Mouse (Mus musculus): ENCODE results near the gene Hspa1b.
"Not testable (repeated sequence)": the region's sequence is repeated elsewhere in the genome, so short reads cannot be mapped to it uniquely, and the experiment has no call there.

Hspa1b gene

DNA sequence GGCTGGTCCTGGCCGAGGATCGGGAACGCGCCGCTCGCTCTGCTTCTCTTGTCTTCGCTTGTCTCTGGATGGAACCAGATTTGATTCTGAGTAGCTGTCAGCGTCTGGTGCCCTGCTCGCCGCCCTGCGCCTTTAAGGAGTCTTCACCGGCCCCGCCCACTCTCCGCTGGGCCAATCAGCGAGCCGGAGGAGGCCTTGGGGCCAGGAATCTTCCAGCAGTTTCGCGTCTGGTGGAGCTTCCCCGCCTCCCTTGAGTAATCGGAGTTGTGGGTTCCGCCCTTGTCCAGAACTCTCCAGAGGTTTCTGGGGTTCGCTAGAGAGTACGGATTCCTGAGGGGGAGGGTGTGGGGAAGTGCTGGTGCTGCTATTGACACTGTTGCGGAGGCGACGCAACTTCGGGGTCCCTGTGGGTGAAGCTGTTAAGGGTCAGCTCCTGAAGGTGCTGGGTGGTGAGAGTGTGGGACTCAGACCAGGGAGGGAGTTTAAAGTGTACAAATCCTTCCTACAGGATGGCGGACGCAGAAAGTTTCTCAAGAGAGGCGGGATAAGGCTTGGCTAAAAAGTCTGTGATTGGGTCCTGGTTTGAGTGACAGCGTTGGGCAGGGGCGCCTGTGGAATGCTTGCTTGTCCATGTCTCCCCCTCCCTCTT, at the start of gene Hspa1b:
Hspa1b (minus strand) TSS at position 109 of the 649 bp plus-strand sequence.
- not testable (repeated sequence) for DNase-seq (ENCODE audit: low read depth, low spot score)

DNA sequence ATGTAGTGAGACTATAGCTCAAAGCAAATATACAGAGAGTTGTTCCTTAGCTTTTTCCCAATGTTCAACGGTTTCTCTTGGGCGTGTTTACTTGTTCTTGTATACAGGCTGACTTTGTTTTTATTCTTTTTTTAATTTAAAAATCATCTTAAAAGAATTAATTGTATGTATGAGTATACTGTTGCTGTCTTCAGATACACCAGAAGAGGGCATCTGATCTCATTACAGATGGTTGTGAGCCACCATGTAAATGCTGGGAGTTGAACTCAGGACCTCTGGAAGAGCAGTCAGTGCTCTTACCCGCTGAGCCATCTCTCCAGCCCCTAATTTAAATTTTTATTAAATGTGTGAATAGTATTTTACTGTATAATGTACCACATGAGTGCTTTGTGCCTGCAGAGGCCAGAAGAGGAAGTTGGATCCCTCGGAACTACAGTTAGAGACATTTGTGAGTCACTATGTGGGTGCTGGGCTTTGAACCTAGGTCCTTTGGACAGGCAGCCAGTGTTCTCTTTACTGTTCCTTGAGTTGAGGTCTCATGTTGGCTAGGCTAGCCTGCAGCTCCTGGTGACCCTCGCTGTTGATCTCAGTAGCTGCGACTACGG, 48.5 kb upstream of the Hspa1b start:
- DNase-seq (ENCODE audit: low read depth, low spot score): no peak

DNA sequence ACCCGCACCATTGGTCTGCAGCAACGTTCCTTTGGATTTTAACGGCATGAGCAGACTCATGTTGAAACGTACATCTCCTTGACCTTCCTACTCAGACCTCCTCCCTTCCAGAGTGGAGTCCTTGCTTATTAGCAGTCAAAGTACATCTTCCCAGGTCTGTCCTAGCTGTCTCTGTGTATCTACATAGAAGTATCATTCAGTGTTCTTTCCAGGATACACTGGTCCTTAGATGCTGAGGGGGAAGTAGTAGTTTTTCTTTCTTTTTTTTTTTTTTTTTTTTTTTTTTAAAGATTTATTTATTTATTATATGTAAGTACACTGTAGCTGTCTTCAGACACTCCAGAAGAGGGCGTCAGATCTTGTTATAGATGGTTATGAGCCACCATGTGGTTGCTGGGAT, 46.9 kb upstream of the Hspa1b start:
- not testable (repeated sequence) for DNase-seq (ENCODE audit: low read depth, low spot score)

DNA sequence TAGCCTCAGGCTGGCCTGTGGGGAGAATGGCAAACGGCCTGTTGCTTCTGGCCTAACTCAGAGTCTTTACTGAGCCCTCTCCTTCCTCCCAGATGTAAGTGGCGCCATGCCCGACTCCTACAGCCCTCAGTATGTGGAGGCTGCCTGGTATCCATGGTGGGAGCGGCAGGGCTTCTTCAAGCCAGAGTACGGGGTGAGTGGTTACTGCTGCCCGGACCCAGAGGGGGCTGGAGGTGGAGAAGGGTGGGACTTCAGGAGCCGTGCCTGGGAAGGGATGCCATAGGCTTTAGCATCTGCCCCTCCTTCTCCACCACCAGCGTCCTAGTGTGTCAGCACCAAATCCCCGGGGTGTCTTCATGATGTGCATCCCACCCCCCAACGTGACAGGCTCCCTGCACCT, 46.1 kb upstream of the Hspa1b start:
- no peak for DNase-seq (ENCODE audit: low read depth, low spot score)

DNA sequence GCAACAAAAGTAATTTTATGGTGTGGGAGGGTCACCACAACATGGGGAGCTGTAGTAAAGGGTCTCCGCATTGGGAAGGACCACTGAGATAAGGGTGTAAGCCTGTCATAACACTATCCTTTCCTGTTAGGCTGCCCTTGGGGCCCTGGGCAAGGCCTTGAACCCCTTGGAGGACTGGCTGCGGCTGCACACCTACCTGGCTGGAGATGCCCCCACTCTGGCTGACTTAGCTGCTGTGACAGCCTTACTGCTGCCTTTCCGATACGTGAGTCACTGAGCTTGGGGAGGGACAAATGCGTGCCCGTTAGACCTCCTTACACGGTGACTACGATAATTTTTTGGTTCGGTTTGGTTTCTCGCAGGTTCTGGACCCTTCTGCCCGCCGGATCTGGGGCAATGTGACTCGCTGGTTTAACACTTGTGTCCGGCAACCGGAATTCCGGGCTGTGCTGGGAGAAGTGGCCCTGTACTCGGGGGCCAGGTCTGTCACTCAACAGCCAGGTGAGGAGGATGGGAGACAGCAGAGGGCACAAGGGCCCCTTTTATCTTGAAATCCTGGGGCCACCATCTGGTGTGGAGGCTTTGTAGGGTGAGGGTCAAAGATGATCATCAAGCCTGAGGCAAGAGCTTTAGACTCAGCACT, 45.2 kb upstream of the Hspa1b start:
- no peak for DNase-seq (ENCODE audit: low read depth, low spot score)

DNA sequence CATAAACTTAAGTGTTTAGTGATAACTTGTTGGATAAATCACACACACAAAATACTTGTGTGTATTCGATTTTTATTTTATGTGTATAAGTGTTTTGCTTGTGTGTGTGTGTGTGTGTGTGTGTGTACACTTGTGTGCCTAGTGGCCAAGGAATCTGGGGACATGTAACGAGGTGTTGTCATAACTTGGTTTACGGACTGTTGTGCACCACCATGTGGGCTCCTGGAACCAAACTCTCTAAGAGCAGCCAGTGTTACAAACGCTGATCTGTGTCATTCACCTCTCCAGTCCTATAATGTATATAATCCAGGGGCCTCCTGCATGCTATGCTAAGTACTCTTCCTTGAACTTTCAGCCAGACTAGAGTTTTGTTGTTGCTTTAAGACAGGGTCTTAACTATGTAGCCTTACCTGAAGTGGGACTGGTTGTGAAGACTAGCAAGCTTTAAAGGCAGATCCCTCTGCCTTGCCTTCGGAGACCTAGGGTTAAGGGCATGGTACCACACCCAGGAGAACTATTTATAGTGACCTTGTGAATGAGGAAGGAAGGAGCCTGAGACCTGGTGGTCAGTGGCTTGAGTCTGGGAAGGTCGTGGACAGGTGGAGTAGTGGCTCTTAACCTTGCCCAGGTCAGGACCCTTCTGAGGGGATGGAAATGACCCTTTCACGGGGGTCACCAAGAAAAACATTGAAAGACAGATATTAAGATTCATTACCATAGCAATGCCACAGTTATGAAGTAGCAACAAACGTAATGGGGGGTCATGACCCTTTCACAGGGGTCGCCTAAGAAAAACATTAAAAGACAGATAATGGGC, 44.2 kb upstream of the Hspa1b start:
- no peak for DNase-seq (ENCODE audit: low read depth, low spot score)

DNA sequence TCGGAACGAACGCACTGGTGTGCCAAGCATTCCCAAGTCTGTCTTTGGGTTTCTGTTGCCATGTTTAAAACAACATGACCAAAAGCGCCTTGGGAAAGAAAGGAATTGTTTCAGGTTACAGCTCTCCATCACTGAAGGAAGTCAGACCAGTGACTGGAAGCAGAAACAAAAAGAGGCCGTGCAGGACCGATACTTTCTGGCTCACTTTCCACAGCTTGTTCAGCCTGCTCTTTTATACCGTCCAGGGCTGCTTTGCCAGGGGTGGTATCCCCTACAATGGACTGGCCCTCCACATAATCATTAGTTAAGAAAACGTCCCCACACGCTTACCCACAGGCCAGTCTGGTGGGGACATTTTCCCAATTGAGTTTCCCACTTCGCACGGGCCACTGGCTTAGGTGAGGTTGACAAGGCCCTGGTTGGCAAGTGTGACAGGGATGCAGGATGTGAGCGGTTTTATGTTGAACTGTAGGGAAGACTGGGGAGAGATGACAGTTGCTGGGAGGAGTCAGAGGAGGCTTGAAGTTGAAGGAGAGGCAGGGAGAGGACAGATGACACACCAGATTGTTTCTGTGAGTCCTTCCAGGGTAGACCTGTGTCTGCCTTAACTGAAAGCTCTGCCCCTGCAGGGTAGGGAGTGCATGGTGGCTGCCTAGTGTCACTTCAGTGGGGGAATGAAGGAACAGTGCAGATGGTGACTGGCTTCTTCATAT, 43.3 kb upstream of the Hspa1b start:
- DNase-seq (ENCODE audit: low read depth, low spot score): no peak

DNA sequence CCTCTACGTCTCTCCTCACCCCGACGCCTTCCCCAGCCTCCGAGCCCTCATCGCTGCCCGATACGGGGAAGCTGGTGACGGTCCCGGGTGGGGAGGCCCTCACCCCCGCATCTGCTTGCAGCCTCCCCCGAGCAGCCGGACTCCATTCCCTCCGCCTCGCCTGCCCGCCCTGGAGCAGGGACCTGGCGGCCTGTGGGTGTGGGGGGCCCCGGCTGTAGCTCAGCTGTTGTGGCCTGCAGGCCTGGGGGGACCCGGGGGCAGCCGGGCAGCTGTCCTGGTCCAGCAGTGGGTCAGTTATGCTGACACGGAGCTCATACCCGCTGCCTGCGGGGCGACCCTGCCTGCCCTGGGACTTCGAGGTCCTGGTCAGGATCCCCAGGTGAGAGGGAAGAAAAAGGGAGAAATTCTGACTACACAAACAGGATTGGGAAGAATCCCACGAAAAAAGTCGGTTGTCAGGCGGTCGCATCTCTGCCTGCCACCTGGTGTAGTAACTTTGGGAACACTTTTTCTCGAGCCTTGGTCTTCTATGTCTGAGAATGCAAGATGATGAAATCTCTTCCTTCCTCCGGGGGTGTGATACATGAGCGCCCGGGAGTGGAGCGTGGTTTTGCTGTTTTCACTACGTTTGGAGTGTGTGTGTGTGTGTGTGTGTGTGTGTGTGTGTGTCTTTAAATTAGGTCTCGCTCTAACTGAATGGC, 42.6 kb upstream of the Hspa1b start:
- no peak for DNase-seq (ENCODE audit: low read depth, low spot score)

DNA sequence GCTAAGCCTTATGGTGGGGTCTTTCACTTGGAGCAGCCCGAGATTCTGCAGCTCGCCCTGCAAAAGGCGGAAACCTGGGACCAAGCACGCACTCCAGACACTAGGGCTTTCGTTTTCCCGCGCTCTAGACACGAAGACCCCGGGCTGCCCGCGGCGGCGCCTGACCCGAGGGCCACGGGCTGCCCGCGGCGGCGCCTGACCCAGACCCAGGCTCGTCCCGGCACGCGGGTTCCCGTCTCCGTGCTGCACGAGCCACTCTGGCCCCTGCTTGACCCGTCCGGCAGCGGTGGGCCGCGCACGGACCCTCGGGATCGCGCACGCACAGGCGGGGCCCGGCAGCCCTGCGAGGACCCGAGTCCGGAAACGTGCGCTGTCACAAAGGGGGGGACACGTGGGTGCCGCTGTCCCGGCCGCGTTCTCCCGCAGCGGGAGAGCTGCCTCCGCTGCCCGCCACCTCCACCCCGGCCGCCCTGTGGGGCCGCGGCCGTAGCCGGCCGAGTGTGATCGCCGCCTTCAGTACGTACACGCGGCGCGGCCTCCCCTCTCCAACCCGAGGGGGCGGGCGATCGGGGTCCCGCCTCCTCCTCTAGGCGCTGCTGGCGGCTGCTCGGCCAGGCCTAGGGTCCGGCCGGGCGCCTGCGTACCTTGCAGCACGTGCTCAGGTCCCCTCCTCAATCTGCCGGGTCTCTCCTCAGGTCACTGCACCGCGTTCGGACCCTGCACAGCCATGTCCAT, 41.8 kb upstream of the Hspa1b start, which contains the start of gene Vars:
Vars (plus strand) TSS at position 271 of the 735 bp plus-strand sequence.
- no peak for DNase-seq (ENCODE audit: low read depth, low spot score)

DNA sequence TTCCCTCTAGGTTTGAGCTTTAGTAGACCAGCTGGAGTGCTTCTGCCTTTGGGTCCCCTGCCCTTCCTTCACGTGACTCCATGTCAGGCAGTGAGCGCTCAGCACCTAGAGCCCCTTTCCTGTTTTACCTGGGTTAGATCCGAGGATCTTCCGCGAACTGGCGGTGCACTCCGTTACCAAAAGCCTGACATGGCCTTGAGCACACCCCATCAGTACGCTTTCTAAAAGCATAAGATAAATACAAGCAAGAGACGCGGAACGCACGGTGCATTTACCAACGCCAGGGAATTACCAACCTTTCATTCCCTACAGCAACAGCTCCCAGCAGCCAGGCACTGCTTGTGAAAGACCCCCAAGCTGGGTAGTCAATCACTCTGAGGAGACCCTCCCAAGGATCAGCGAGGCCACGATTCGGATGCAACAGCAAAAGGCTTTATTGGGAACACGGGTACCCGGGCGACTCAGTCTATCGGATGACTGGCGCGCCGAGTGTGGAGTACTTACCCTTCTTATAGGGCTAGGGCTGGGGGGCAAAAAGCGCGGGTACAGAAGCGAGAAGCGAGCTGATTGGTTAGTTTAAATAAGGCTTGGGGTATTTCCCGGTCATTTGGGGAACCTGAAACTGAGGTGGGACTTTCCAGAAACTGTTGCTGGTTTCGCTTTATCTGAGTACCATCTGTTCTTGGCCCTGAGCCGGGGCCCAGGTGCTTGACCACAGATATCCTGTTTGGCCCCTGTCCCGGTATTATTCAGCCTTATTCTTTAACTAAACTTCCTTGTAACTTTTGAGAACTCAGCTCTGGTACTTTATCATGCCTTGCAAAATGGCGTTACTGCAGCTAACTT, 41.1 kb upstream of the Hspa1b start:
- DNase-seq (ENCODE audit: low read depth, low spot score): not testable (repeated sequence)

DNA sequence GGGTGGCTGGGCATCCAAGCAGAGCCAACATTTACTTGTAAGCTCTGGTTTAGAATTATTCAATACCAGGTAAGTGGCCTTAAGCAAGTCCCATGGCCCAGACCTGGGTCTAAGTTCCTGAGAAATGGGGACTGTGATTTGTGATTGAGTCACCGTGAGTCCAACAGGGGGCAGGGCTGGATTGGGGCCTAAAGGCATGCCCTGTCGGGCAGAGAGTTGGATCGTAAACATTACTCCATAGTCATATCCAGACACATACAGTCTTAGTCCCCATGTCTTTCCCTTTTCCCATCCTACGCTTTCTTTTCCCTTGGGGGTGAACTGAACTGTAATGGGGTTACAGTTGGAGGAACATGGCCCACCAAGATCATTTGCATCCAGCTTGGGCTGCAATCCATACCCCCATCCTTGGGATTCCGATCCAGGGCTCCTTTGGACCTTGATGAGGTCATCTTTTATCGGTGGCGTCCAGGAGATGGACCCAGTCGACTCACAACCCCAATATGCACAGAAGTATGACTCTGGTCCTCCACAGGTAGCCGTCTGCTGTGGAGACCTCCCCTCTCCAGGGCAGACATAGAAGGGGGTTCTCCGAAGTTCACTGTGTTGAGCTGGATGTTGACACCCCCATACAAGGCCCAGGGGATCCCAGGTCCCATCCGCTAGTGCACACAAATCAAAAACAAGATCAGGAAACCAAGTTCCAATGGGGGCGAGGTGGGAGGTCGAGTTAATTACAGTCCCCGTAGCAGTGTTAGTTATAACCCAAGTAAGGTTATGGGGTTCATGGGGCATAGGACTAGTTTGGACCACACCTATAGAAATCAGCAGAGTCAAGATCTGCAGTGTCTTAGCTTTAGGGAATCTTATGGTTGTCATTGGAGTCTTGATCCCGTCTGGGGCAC, 39.7 kb upstream of the Hspa1b start:
- no peak for DNase-seq (ENCODE audit: low read depth, low spot score)

DNA sequence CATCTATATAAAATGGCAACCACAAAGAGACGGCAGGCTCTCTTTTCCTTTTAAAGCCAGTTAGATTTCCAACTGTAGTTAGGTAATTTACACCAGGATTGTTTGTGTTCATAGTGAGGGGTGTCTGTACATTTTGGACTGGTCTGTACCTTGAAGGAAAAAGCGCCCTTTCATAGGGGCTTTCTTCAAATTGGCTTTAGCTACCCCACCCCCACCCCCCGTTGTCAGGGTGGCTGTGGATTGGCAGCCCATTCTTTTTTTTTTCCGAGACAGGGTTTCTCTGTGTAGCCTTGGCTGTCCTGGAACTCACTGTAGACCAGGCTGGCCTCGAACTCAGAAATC, 38.1 kb upstream of the Hspa1b start:
- no peak for DNase-seq (ENCODE audit: low read depth, low spot score)

DNA sequence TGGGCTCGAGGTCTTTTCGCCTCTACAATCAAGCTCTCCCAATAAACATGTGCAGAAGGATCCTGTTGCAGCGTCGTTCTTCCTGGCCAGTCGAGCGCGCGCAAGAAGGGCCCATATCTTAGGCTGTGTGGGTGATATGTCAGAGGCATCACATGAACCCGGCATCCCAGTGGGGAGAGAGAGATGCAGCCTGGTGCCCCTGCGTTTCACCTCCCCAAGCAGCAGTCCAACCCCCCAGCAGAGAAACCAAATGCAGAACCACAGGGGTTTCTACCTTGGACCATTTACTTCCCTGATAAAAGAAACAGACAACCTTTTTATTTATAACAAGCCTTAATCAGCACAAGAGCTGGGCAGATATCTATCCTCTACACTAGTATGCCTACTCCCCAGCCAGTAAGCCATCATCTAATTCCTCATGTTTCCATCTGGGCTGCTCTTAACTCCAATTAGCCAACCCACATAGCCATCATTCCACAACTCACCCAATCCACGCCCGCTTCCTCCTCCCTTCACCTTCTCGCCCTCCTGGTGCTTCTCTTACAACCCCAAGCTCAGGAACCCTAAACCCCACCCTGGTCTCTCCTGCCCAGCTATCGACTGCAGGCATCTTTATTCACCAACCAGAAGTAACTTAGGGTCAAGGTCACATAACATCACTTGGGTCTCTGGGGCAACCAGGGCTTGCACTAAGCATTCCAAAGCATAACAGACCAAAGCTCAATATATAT, 37.5 kb upstream of the Hspa1b start:
- no peak for DNase-seq (ENCODE audit: low read depth, low spot score)

DNA sequence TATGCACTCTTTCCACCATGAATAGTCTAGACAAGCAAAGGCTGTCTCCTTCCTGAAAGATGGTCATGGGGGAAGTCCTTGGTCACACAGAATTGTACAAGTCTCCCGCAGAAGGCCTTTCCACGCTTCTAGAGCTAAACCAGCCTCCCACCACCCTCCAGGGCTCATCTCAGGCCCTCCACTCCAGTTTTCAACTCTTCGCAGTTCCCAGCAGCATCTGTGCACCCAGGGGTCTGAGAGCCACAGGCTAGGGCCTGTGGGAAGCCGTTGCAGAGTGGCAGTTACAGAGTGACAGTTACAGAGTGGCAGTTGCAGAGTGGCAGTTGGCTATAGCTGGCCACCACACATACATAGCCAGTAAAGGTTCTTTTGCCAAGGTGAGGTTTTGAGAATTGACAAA, 36.9 kb upstream of the Hspa1b start:
- not testable (repeated sequence) for DNase-seq (ENCODE audit: low read depth, low spot score)

DNA sequence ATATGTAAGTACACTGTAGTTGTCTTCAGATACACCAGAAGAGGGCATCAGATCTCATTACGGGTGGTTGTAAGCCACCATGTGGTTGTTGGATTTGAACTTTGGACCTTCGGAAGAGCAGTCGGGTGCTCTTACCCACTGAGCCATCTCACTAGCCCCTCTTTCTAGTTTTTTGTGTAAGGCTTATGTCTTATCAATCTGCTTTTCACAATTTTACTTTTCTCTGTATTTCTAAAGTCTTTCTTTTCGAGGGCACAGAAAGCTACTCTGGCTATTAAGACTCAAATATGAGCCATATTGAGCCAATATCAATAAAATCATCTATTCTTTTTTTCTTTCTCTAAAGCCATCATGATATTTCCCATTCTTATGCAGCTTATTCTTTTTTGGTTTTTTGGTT, 36.2 kb upstream of the Hspa1b start:
- DNase-seq (ENCODE audit: low read depth, low spot score): not testable (repeated sequence)

DNA sequence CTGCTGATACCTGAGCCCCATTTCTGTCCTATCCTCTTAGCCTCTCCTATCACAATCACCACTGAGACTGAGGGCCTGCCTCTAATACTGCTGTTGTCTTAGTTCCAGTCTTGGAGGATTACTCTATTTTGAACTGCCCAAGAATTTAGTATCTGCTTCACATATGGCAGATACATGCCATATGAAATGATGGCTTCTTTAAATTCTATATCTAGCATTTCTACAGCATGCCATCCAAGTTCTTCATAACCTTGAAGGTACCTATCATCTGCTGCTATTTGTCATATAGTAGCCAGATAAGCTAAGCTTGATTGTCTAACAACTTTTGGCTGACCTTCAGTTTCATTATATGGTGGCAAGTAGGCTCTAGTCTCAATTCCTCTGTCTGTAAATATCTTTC, 35.7 kb upstream of the Hspa1b start:
- DNase-seq (ENCODE audit: low read depth, low spot score): no peak

DNA sequence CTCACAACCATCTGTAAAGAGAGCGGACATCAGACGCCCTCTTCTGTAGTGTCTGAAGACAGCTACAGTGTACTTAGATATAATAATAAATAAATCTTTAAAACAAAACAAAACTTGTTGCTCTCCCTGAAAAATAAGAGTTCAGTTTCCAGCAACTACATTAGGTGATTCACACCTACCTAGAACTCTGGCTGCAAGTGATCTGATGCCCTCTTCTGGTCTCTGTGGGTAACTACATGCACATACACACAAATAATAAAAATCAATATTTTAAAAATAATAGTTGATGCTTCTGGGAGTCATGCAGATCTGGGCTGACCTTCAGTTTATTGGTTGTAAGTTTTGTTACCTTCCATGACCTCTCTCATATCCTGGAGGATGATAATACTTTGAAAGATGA, 25.2 kb upstream of the Hspa1b start:
- DNase-seq (ENCODE audit: low read depth, low spot score): no peak

DNA sequence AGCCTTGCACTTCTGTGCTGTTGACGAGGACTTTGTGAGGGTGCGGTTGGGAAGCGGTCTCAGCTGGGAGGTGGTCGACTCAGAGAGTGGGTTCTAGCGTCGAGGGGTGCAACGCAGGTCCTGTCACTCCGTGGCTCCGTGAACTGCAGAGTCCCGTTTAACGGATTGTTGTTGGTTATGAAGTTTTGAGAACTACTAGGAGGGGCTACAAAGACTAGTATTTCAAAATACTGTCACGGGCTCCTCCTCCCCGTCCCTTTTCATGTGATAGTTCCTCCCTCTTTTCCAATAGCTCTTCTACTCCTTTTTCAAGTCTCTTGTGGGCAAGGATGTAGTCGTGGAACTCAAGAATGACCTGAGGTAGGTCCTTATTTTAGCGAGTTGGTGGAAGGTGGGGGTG, 23.3 kb upstream of the Hspa1b start:
- DNase-seq (ENCODE audit: low read depth, low spot score): no peak

Data from telencephalon, adult 2 months (tissue).